Mouse (Mus musculus) stomach, embryonic 14.5 days (tissue): ENCODE results near the gene Timm10. TPM values are rescaled to one million over a fixed set of nuclear protein-coding genes. Genes with fewer than 3 reads are reported as not detected.

Experiments
- ATAC-seq: fragments of 200-750 bp; cut with Nextera tagmentation; 2 replicates; pipeline ENCODE4 v1.8.0; 2017; ENCODE audit warnings: low read depth, moderate TSS enrichment; ENCODE audit not compliant: insufficient number of reproducible peaks, insufficient read depth, low FRiP score
- H3K27ac ChIP-seq: fragments of 300-500 bp; sonication (generic); 2 replicates; pipeline ENCODE4 v1.5.1; 2014; ENCODE audit warnings: mild to moderate bottlenecking, low read length, moderate library complexity, mixed read lengths
- H3K27me3 ChIP-seq: fragments of 300-500 bp; sonication (generic); 2 replicates; pipeline ENCODE4 v1.6.1; 2014; ENCODE audit warnings: low read length, control low read depth, mixed read lengths; ENCODE audit not compliant: control insufficient read depth, insufficient read depth
- H3K36me3 ChIP-seq: fragments of 300-500 bp; sonication (generic); 2 replicates; pipeline ENCODE4 v1.6.1; 2014; ENCODE audit warnings: mild to moderate bottlenecking, control low read depth, low read length, moderate library complexity, mixed read lengths; ENCODE audit not compliant: control insufficient read depth, insufficient read depth
- H3K4me1 ChIP-seq: fragments of 300-500 bp; sonication (generic); 2 replicates; pipeline ENCODE4 v1.6.1; 2014; ENCODE audit warnings: low read length, control low read depth, mixed read lengths; ENCODE audit not compliant: control insufficient read depth, insufficient read depth
- H3K4me2 ChIP-seq: fragments of 300-500 bp; sonication (generic); replicated peaks from 2 replicates; pipeline ENCODE4 v1.6.1; 2014; ENCODE audit warnings: low read depth, low read length, control low read depth
- H3K4me3 ChIP-seq: fragments of 300-500 bp; sonication (generic); 2 replicates; pipeline ENCODE4 v1.5.1; 2014; ENCODE audit warnings: low read depth, low read length, control low read depth
- H3K9ac ChIP-seq: fragments of 300-500 bp; sonication (generic); replicated peaks from 2 replicates; pipeline ENCODE4 v1.6.1; 2014; ENCODE audit warnings: low read depth, mild to moderate bottlenecking, control low read depth, low read length, moderate library complexity, mixed read lengths
- H3K9me3 ChIP-seq: fragments of 300-500 bp; sonication (generic); 2 replicates; pipeline ENCODE4 v1.6.1; 2016; ENCODE audit warnings: low read depth, low read length, control low read depth; ENCODE audit not compliant: control insufficient read depth
- WGBS: fragments of 180-500 bp; shearing (Covaris S2); extraction: QIAGEN DNeasy Blood & Tissue Kit; methylation state at CpG from one replicate; pipeline ENCODE4 v1.1.7; 2014; 5-methylcytosine and 5-hydroxymethylcytosine counted together
- polyA plus RNA-seq: library from polyadenylated mRNA; unstranded; fragments of >200 nt; fragmentation: Nextera tagmentation; extraction: Ambion mirVana; gene quantifications from 2 replicates; pipeline ENCODE4 v1.2.1, GENCODE M21; 2014

Timm10 gene
- polyA plus RNA-seq, 1 experiment from 2014 or later, result 60.2 TPM

DNA sequence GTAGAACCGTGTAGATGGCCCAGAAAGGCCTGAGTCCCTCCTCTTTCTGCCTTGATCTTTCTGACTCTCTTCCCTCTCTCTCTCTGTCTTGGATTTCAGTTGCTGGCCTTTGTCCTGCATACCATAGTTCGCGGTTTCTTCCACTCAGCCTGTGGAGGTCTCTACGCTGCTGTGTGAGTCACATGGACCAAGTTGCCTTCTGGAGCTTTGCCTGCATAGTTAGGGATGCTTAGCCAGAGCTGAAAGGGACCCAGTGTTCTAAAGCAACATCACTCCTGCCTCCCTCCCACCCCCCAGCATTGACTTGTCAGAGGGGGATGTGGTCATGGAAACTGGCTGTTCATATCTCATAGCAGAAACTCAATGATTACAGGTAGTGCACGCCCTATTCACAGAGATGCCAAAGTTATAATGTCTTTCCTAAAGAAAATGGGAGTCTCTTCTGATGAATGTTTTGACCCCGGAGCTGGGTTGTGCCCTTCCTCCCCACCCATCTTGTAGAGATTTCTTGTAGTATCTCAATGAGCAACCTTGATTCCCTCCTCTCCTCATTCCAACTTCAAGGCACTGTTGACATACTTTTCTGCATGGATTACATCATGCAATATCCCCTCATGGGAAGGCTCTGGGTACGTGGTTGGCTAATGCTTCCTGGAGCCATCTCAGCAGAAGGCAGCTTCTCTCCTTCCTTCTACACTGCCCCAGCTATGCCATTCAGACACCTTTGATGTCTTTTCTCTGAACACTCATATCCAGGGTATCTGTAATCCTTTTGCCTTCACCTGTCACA is 33.4 kb downstream of the Timm10 start:
- Histone ChIP-seq H3K9ac (no peak overlapping the region), H3K27ac (no peak overlapping the region), H3K27me3 (no peaks in the 10 kb centered on the region), H3K4me2 (no peak overlapping the region), H3K4me1 (no peaks in the 10 kb centered on the region), H3K9me3 (no peaks in the 10 kb centered on the region), H3K36me3 (peaks cover 53% of the 10 kb centered on the region), H3K4me3 (no peak overlapping the region)
- WGBS, result 89% methylated on average over 7 of the region's 7 CpGs
- no peak for ATAC-seq

DNA sequence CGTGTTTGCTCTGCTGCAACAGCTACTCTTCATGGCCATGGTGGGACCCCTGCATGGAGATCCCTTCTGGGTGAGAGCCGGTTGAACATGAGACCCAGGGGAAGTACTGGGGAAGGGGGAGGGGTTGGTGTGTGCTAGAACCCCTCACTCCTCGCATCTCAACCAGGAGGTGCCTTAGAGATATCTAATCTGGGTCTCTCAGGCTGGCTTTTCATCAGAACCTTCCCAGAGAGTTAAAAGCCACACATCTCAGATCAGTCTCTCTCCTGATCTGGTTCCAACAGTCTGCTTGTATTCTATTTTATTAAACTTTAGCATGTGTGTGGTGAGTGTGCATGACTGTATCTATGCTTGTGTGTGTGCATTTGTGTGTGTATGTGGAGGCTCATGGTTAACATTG is 34.6 kb downstream of the Timm10 start:
- Histone ChIP-seq H3K36me3 (peaks cover 45% of the 10 kb centered on the region), H3K27ac (no peak overlapping the region), H3K4me3 (no peak overlapping the region), H3K4me2 (no peak overlapping the region), H3K27me3 (peaks cover 4% of the 10 kb centered on the region; the same call in 1 of the 2 replicates), H3K9ac (no peak overlapping the region), H3K9me3 (no peaks in the 10 kb centered on the region), H3K4me1 (0 out of 2 replicates have a peak, but pooled peaks cover 4% of the 10 kb centered on the region)
- WGBS, result 72% methylated on average over 3 of the region's 3 CpGs
- no peak for ATAC-seq

DNA sequence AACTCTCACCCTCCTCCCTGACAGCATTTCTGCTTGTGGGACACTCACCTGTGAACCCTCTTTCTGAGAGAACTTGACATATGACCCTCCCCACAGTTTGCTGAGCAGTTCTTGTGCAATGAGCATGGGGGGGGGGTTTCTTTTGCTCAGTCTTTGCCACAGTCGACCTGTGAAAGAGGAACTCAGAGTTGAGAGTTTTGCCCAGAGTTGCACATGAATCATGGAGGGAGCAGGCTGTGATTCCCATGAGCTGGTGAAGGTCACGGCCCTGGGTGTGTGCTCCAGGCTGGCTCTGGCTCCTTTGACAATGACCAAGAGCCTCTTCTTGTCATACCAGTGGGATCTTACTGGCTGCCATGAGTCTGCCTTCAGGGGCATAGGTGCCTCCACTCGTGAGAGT is 35.4 kb downstream of the Timm10 start:
- Histone ChIP-seq H3K4me1 (0 out of 2 replicates have a peak, but pooled peaks cover 5% of the 10 kb centered on the region), H3K27me3 (peaks cover 10% of the 10 kb centered on the region; the same call in 1 of the 2 replicates), H3K27ac (no peak overlapping the region), H3K9ac (no peak overlapping the region), H3K9me3 (no peaks in the 10 kb centered on the region), H3K36me3 (peaks cover 40% of the 10 kb centered on the region), H3K4me3 (no peak overlapping the region), H3K4me2 (no peak overlapping the region)
- ATAC-seq, result no peak
- WGBS, result 75% methylated on average over 3 of the region's 3 CpGs

DNA sequence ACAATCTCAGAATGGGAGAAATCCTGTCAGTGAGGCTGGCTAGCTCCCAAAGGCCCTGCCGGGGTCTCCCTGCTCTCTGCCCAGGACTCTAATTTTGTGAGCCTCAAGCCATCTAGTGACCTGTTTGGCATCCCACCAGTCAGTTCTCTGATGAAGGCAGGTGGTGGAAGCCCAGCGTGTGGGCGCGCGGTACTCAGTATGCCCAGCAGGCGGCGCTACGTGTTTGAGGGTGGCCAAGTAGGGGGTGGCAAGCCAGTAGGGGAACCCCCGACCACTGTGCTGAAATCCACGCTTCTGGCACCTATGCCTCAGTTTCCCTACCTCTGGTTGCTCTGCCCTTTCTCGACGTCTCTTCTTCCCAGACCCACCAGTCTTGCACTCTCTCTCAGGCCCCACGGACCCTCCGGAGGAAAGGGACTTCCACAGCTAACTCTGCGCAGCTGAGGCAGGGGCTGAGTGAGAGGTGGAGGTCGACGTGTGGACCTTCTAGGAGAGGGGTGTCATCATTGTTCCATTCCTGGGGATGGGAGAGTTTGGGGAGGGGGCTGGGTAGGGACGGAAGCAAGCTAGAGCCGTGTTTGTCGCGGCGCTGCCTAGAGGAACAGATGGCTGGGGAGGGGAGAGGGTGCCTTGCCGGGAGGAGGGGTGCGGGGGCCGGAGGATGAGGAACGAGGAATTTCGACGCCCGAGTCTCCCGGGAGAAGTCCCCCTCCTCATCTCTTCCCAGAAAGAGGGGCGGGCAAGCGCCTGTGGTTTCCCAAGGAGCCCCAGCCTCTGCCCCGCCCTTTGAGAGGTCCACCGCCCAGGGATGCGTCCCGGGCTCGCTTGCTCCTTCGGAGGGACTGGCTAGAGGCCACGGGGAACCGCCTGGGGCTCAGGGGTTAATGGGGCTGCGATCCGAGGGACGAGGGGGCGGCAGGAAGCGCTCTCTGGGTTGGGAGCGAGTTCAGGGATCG is 39.1 kb downstream of the Timm10 start:
- Histone ChIP-seq H3K9me3 (no peaks in the 10 kb centered on the region), H3K27me3 (peaks cover 23% of the 10 kb centered on the region), H3K4me3 (peak overlapping the region; percentile 31), H3K4me2 (peak overlapping the region; percentile 68), H3K27ac (no peak overlapping the region), H3K4me1 (0 out of 2 replicates have a peak, but pooled peaks cover 5% of the 10 kb centered on the region), H3K9ac (peak overlapping the region; percentile 25; the same call in 1 of the 2 replicates), H3K36me3 (peaks cover 18% of the 10 kb centered on the region)
- 2% methylated on average over 45 of the region's 47 CpGs for WGBS
- ATAC-seq, result peak; percentile 39; the same call in 1 of the 2 replicates

DNA sequence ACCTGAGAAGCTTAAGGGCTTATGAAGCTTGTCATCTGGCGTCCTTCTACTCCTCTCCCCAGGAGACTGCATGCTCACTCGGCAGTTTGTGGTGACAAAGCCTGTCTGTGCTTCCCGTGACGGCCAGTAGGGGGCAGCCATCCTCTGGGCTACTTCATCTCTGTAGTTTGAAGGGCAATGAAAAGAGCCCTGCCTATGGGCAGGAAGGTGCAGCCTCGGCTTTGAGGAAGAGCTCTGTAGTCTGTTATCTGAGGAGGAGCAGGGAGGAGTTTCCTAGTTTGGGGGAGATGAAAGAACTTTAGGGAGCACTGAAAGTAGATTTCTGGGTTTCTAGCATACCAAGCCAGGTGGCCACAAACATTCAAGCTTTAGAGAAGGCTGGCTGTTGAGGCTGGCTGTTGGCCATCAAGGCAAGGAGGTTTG is 41.7 kb downstream of the Timm10 start:
- no peak overlapping the region for H3K4me3 ChIP-seq
- 8% methylated on average over 5 of the region's 5 CpGs for WGBS
- peaks cover 49% of the 10 kb centered on the region for H3K27me3 ChIP-seq
- no peak overlapping the region for H3K27ac ChIP-seq
- H3K4me2 ChIP-seq, result no peak overlapping the region
- 0 out of 2 replicates have a peak, but pooled peaks cover 15% of the 10 kb centered on the region for H3K4me1 ChIP-seq
- no peak for ATAC-seq
- no peaks in the 10 kb centered on the region for H3K9me3 ChIP-seq
- no peak overlapping the region for H3K9ac ChIP-seq
- H3K36me3 ChIP-seq, result no peaks in the 10 kb centered on the region

DNA sequence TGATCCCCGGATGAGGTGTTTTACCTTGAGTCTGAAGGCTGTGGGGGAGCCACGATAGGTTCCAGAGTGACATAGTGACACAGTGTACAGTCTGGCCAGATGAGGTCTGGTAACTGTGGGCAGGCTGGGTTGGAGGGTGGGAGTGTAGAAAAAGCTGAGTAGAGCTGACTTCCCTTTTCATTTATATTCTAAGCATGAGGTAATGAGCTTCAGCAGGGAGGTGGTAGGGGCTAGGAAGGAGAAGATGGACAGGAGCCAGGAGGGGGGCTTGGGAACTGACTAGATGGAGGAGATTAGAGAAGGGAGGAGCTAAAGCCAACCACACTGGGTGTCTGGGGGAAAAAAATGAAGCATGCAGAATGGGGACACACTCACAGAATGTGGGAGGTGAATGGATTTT is 42.2 kb downstream of the Timm10 start:
- Histone ChIP-seq H3K27me3 (peaks cover 54% of the 10 kb centered on the region), H3K36me3 (no peaks in the 10 kb centered on the region), H3K4me3 (no peak overlapping the region), H3K9me3 (no peaks in the 10 kb centered on the region), H3K4me1 (0 out of 2 replicates have a peak, but pooled peaks cover 15% of the 10 kb centered on the region), H3K9ac (no peak overlapping the region), H3K27ac (no peak overlapping the region), H3K4me2 (no peak overlapping the region)
- no peak for ATAC-seq
- WGBS, result 62% methylated on average over 2 of the region's 2 CpGs

DNA sequence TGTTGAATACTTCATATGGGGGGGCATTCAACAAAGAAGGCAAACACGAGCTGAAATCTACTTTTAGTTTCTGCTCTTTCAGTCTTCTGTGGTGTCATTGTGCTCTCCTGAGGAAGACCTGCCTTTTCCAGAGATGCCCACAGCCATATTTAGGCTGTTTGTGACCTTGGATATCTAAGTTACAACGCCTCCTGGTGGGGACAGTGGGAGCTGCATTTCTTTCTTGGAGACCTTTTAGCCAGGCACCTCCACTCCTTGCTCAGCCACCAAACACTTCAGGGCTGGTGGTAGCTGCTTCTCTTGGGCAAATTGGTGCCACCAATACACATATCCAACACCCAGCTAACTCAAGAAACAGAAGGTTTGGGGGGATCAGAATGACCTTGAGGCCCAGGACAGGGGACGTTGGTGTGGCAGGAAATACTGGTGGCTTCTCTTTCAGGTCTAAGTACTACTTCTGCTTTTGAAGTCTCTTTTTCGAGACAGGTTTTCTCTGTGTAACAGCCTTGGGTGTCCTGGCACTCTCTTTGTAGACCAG is 43.9 kb downstream of the Timm10 start:
- no peak overlapping the region for H3K4me2 ChIP-seq
- H3K9me3 ChIP-seq, result no peaks in the 10 kb centered on the region
- no peak overlapping the region for H3K27ac ChIP-seq
- no peak overlapping the region for H3K4me3 ChIP-seq
- 64% methylated on average over 4 of the region's 4 CpGs for WGBS
- peaks cover 58% of the 10 kb centered on the region for H3K27me3 ChIP-seq
- ATAC-seq, result no peak
- H3K9ac ChIP-seq, result no peak overlapping the region
- H3K4me1 ChIP-seq, result 0 out of 2 replicates have a peak, but pooled peaks cover 15% of the 10 kb centered on the region
- H3K36me3 ChIP-seq, result no peaks in the 10 kb centered on the region
